Mouse (Mus musculus): ENCODE data around the gene Acsm1.

DNA sequence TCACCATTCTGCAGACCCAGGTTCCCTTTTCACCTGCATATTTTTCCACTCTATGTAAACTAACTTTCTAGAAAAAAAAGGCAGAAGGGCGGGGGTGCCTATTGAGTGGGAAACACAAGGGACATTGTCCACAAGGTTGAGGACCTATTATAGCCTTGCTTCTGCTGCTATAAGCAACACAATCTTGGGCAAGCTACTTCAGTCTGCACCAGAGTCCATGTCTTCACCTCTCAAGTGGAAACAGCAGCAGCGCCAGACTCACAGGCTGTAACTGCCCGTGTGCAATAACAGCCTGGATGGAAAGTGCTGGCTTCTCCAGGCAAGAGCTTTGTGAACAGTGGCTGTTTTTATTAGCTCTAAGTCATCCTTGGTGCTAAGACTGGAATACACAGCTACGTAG is 85.5 kb downstream of the Acsm1 start:
- TF ChIP-seq HCFC1 (IDR thresholded peaks at IDR 0.05; ENCODE audit: borderline replicate concordance, insufficient read depth, low read length) = no peak
- no peak for TF ChIP-seq ZC3H11A (IDR thresholded peaks at IDR 0.05; ENCODE audit: borderline replicate concordance, low read depth, low read length)
- no peak for TF ChIP-seq ZNF384 (IDR thresholded peaks at IDR 0.05; ENCODE audit: low read depth, low read length)
- TF ChIP-seq MAFK (IDR thresholded peaks at IDR 0.05; ENCODE audit: insufficient read depth, low read depth, low read length) = no peak
